Mouse (Mus musculus): ENCODE data around the gene Pnma3.
"Not testable (repeated sequence)": the region's sequence is repeated elsewhere in the genome, so short reads cannot be mapped to it uniquely, and the experiment has no call there.

The Pnma3 gene

GRCm38 (mm10) chrX:73064415-73064793 is at the start of gene Pnma3:
Pnma3 (plus strand) TSS chrX:73064787.
- no peak for DNase-seq (ENCODE audit: low spot score)

- no peak for DNase-seq (ENCODE audit: low spot score)
Observed at GRCm38 (mm10) chrX:73037003-73037402, 27.6 kb upstream of the Pnma3 start, which contains the start of gene Pnma5. Pnma5 (minus strand) TSS chrX:73037103.

GRCm38 (mm10) chrX:73038831-73039230 is 25.8 kb upstream of the Pnma3 start:
- DNase-seq (ENCODE audit: low spot score): no peak

- DNase-seq (ENCODE audit: low spot score): no peak
Observed at GRCm38 (mm10) chrX:73039666-73040065, 24.9 kb upstream of the Pnma3 start.

GRCm38 (mm10) chrX:73053860-73054563 is 10.6 kb upstream of the Pnma3 start:
- peak; percentile 75 for DNase-seq (ENCODE audit: low spot score)

GRCm38 (mm10) chrX:73061528-73061927 is 3.1 kb upstream of the Pnma3 start:
- no peak for DNase-seq (ENCODE audit: low spot score)

- no peak for DNase-seq (ENCODE audit: low spot score)
Observed at GRCm38 (mm10) chrX:73062323-73062722, 2.3 kb upstream of the Pnma3 start.

- no peak for DNase-seq (ENCODE audit: low spot score)
Observed at GRCm38 (mm10) chrX:73063512-73064414, 824 bp upstream of the Pnma3 start.

GRCm38 (mm10) chrX:73066765-73067312 is 2.3 kb downstream of the Pnma3 start:
- not testable (repeated sequence) for DNase-seq (ENCODE audit: low spot score)

- DNase-seq (ENCODE audit: low spot score): not testable (repeated sequence)
Observed at GRCm38 (mm10) chrX:73082267-73083055, 17.9 kb downstream of the Pnma3 start, which contains the start of gene Xlr4a. Xlr4a (minus strand) TSS chrX:73082478.

GRCm38 (mm10) chrX:73096941-73097508 is 32.4 kb downstream of the Pnma3 start, which contains the start of gene Xlr3a:
Xlr3a (minus strand) TSS chrX:73097095.
- DNase-seq (ENCODE audit: low spot score): not testable (repeated sequence)

- not testable (repeated sequence) for DNase-seq (ENCODE audit: low spot score)
Observed at GRCm38 (mm10) chrX:73116747-73117146, 52.2 kb downstream of the Pnma3 start, which contains the start of gene Gm14685. Gm14685 (plus strand) TSS chrX:73117047.
